Mouse (Mus musculus) forebrain, embryonic 15.5 days (tissue): Measurements from ENCODE around the gene Olfr699. TPM values are rescaled to one million over a fixed set of nuclear protein-coding genes. Genes with fewer than 3 reads are reported as not detected.

Experiments used
- polyA plus RNA-seq: library from polyadenylated mRNA; unstranded; fragments of >200 nt; fragmentation: Nextera tagmentation; extraction: Ambion mirVana; gene quantifications from 2 replicates; pipeline ENCODE4 v1.2.1, GENCODE M21; 2015

The Olfr699 gene
- polyA plus RNA-seq, 1 experiment from 2014 or later: not detected

Other genes with a start within 250 kb of the Olfr699 start
- gene Olfr693, start 112.6 kb downstream of the Olfr699 start, polyA plus RNA-seq: not detected in 2 replicates
- not detected in 2 replicates for gene Olfr694, start 101.4 kb downstream of the Olfr699 start, polyA plus RNA-seq
- not detected in 2 replicates for gene Olfr695, start 76.8 kb downstream of the Olfr699 start, polyA plus RNA-seq
- not detected in 2 replicates for gene Olfr697, start 50.8 kb downstream of the Olfr699 start, polyA plus RNA-seq
- gene Olfr698, start 37.8 kb downstream of the Olfr699 start, polyA plus RNA-seq: not detected in 2 replicates
- not detected in 2 replicates for gene Olfr700, start 15.6 kb upstream of the Olfr699 start, polyA plus RNA-seq
- gene Olfr701, start 20.9 kb upstream of the Olfr699 start, polyA plus RNA-seq: not detected in 2 replicates
- not detected in 2 replicates for gene Olfr702, start 40.7 kb upstream of the Olfr699 start, polyA plus RNA-seq
- not detected in 2 replicates for gene Olfr703, start 50.2 kb upstream of the Olfr699 start, polyA plus RNA-seq
- gene Olfr704, start 70.0 kb upstream of the Olfr699 start, polyA plus RNA-seq: not detected in 2 replicates
- not detected in 2 replicates for gene Olfr705, start 83.7 kb upstream of the Olfr699 start, polyA plus RNA-seq
- gene Olfr706, start 95.0 kb upstream of the Olfr699 start, polyA plus RNA-seq: not detected in 2 replicates
- not detected in 2 replicates for gene Olfr707, start 108.0 kb upstream of the Olfr699 start, polyA plus RNA-seq
- gene Olfr1532-ps1, start 114.8 kb upstream of the Olfr699 start, polyA plus RNA-seq: not detected in 2 replicates
- gene Olfr709-ps1, start 139.0 kb upstream of the Olfr699 start, polyA plus RNA-seq: not detected in 2 replicates
- not detected in 2 replicates for gene Olfr710, start 155.1 kb upstream of the Olfr699 start, polyA plus RNA-seq
- not detected in 2 replicates for gene Olfr6, start 170.7 kb upstream of the Olfr699 start, polyA plus RNA-seq
- gene Olfr711, start 182.3 kb upstream of the Olfr699 start, polyA plus RNA-seq: not detected in 2 replicates
- gene Olfr2, start 212.9 kb upstream of the Olfr699 start, polyA plus RNA-seq: not detected in 2 replicates
- not detected in 2 replicates for gene Olfr713, start 238.0 kb upstream of the Olfr699 start, polyA plus RNA-seq